Mouse (Mus musculus): ENCODE data around the gene Olfr463. TPM values are rescaled to one million over a fixed set of nuclear protein-coding genes. Genes with fewer than 3 reads are reported as not detected.
"Not testable (repeated sequence)": the region's sequence is repeated elsewhere in the genome, so short reads cannot be mapped to it uniquely, and the experiment has no call there.

Olfr463 gene
- total and polyA plus RNA-seq, 3 experiments = not detected

DNA sequence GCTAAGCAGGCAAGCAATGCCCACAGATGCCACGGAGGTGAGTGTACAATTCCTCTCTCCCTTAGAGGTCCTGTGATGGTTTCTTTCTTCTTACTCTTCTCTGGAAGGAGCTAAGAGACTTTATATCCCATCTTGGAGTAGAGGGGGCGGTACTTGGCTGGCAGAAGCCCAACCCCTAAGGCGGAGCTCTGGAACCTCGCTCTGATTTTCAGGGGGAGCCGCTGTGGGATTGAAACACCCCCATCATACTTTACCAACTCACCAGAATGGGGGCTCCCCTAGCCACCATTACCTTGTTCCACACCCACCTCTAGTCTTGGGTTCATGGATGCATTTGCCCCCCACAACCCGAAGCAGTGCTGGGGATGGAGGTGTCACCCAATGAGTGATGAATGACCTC is 21.8 kb downstream of the Olfr463 start, which contains the start of gene Epx:
TSS of gene Epx (minus strand) at position 101 of the 400 bp plus-strand sequence.
- H3K4me3 ChIP-seq (ENCODE audit: low read depth, low read length) = no peak within 1 kb of the TSS
- no peak for TF ChIP-seq POLR2AphosphoS5 (IDR thresholded peaks at IDR 0.05; ENCODE audit: insufficient replicate concordance, low read depth, low read length)
- no peak for TF ChIP-seq CTCF (IDR thresholded peaks at IDR 0.05; ENCODE audit: low read depth, low read length)
- no peak for TF ChIP-seq TAL1 (conservative IDR thresholded peaks at IDR 0.05; ENCODE audit: low read depth, low read length)
- no peak for TF ChIP-seq GATA2 (IDR thresholded peaks at IDR 0.05; ENCODE audit: borderline replicate concordance, low read depth, low read length)
- no peak for TF ChIP-seq GATA1 (IDR thresholded peaks at IDR 0.05; ENCODE audit: borderline replicate concordance, low read length)
- ATAC-seq (ENCODE audit: extremely low read depth, insufficient number of reproducible peaks, low FRiP score, poor library complexity, severe bottlenecking) = no peak
- no peaks in the 10 kb centered on the region for H3K36me3 ChIP-seq (replicated peaks)
- no peak for DNase-seq (ENCODE audit: low spot score)
- H3K27me3 ChIP-seq (ENCODE audit: insufficient read depth, low read length) = peaks cover 30% of the 10 kb centered on the region
- no peaks in the 10 kb centered on the region for H3K9me3 ChIP-seq (replicated peaks)
- no peaks in the 10 kb centered on the region for H3K4me1 ChIP-seq (ENCODE audit: insufficient read depth, low read depth, low read length)

DNA sequence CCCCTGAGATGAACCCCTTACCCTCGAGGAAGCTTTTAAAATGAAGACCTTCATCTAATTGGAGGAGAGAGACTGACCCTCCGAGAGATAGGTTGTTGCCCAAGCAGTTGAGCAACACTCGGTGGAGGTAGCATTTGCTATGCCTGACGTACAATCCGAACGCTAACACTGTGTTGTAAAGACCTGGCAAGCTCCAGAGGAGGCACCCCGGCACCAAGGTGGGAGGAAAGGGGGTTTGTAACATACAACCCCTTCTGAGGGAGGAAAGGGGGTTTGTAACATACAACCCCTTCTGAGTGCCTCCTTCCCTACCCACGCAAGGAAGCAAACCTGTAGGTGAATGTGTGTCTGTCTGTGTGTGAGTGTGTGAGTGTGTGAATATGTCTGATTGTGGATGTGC is 25.4 kb downstream of the Olfr463 start:
- H3K27me3 ChIP-seq (ENCODE audit: insufficient read depth, low read length) = peaks cover 22% of the 10 kb centered on the region
- no peaks in the 10 kb centered on the region for H3K4me1 ChIP-seq (ENCODE audit: insufficient read depth, low read depth, low read length)
- no peaks in the 10 kb centered on the region for H3K9me3 ChIP-seq (replicated peaks)
- no peak overlapping the region for H3K4me3 ChIP-seq (ENCODE audit: low read depth, low read length)
- no peak for TF ChIP-seq GATA1 (IDR thresholded peaks at IDR 0.05; ENCODE audit: borderline replicate concordance, low read length)
- no peak for TF ChIP-seq GATA2 (IDR thresholded peaks at IDR 0.05; ENCODE audit: borderline replicate concordance, low read depth, low read length)
- no peak for TF ChIP-seq POLR2AphosphoS5 (IDR thresholded peaks at IDR 0.05; ENCODE audit: insufficient replicate concordance, low read depth, low read length)
- TF ChIP-seq CTCF (IDR thresholded peaks at IDR 0.05; ENCODE audit: low read depth, low read length) = no peak
- no peak for TF ChIP-seq TAL1 (conservative IDR thresholded peaks at IDR 0.05; ENCODE audit: low read depth, low read length)
- DNase-seq (ENCODE audit: low spot score) = no peak
- no peak for ATAC-seq (ENCODE audit: extremely low read depth, insufficient number of reproducible peaks, low FRiP score, poor library complexity, severe bottlenecking)
- H3K36me3 ChIP-seq (replicated peaks) = no peaks in the 10 kb centered on the region

DNA sequence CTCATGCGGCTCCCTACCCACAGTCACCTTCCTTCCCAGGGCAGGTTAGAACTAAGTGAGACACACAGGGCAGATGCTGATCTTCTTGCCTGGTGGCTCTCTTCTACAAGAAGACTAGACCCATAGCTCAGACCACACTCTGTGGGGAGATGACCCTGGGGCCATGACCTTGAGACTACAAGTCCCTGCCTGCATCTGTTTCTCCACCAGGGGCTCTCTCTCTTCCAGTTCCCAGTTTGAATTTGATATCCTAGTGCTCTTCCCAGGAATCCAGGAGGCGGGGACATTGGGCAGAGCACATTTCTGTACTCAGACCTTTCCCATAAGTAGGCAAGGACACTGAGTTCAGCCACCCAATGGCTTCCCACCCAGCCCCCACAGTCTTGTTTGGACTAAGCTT is 27.1 kb downstream of the Olfr463 start:
- Histone ChIP-seq H3K36me3 (replicated peaks) (no peaks in the 10 kb centered on the region), H3K9me3 (replicated peaks) (no peaks in the 10 kb centered on the region), H3K4me1 (ENCODE audit: insufficient read depth, low read depth, low read length) (no peaks in the 10 kb centered on the region), H3K4me3 (ENCODE audit: low read depth, low read length) (no peak overlapping the region), H3K27me3 (ENCODE audit: insufficient read depth, low read length) (peaks cover 15% of the 10 kb centered on the region; the same call in 1 of the 2 replicates)
- TF ChIP-seq POLR2AphosphoS5 (IDR thresholded peaks at IDR 0.05; ENCODE audit: insufficient replicate concordance, low read depth, low read length) (no peak), GATA1 (IDR thresholded peaks at IDR 0.05; ENCODE audit: borderline replicate concordance, low read length) (no peak), GATA2 (IDR thresholded peaks at IDR 0.05; ENCODE audit: borderline replicate concordance, low read depth, low read length) (no peak), CTCF (IDR thresholded peaks at IDR 0.05; ENCODE audit: low read depth, low read length) (no peak), TAL1 (conservative IDR thresholded peaks at IDR 0.05; ENCODE audit: low read depth, low read length) (no peak)
- ATAC-seq (ENCODE audit: extremely low read depth, insufficient number of reproducible peaks, low FRiP score, poor library complexity, severe bottlenecking) (no peak), DNase-seq (ENCODE audit: low spot score) (no peak)

DNA sequence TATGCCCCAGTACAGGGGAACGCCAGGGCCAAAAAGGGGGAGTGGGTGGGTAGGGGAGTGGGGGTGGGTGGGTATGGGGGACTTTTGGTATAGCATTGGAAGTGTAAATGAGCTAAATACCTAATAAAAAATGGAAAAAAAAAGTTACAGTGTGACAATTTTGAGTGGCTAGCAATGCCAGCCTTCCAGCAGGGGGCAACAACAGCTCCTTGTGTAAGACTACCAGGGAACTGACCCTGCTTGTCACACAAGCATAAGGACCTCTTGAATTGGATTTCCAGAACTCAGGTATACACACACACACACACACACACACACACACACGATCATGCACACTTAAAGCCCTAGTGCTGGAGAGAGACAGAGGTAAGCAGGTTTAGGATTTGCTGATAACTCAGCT is 30.3 kb downstream of the Olfr463 start:
- not testable (repeated sequence) for H3K4me3 ChIP-seq (ENCODE audit: low read depth, low read length)

DNA sequence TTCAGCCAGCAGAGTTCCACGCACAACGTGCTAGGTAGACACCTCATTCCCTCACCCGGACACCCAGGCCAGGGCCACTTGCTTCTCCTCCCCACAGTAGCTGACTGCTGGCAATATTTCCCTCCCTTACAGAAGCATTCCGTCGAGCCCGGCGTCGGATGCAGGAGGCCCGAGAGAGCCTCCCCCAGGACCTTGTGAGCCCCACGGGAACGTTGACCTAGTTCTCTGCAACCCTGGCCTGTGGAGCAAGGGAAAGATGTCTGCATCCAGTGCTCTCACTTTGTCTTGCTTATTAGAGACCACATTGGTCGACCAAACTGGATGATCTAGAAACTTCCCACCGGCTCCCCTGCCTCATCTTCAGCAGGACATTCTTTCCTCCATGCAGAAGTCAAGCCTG is 34.4 kb downstream of the Olfr463 start:
- TF ChIP-seq CTCF (IDR thresholded peaks at IDR 0.05; ENCODE audit: low read depth, low read length) (no peak), TAL1 (conservative IDR thresholded peaks at IDR 0.05; ENCODE audit: low read depth, low read length) (no peak), GATA2 (IDR thresholded peaks at IDR 0.05; ENCODE audit: borderline replicate concordance, low read depth, low read length) (no peak), GATA1 (IDR thresholded peaks at IDR 0.05; ENCODE audit: borderline replicate concordance, low read length) (no peak), POLR2AphosphoS5 (IDR thresholded peaks at IDR 0.05; ENCODE audit: insufficient replicate concordance, low read depth, low read length) (no peak)
- Histone ChIP-seq H3K36me3 (replicated peaks) (peaks cover 40% of the 10 kb centered on the region), H3K27me3 (ENCODE audit: insufficient read depth, low read length) (peaks cover 7% of the 10 kb centered on the region; the same call in 1 of the 2 replicates), H3K9me3 (replicated peaks) (no peaks in the 10 kb centered on the region), H3K4me1 (ENCODE audit: insufficient read depth, low read depth, low read length) (no peaks in the 10 kb centered on the region), H3K4me3 (ENCODE audit: low read depth, low read length) (no peak overlapping the region)
- ATAC-seq (ENCODE audit: extremely low read depth, insufficient number of reproducible peaks, low FRiP score, poor library complexity, severe bottlenecking) (no peak), DNase-seq (ENCODE audit: low spot score) (no peak)

More for the DNA sequence above, 30.3 kb downstream of the Olfr463 start:
- Histone ChIP-seq H3K36me3 (replicated peaks) (peaks cover 12% of the 10 kb centered on the region), H3K27me3 (ENCODE audit: insufficient read depth, low read length) (peaks cover 13% of the 10 kb centered on the region; the same call in 1 of the 2 replicates)
- not testable (repeated sequence) for H3K9me3 ChIP-seq (replicated peaks); ATAC-seq (ENCODE audit: extremely low read depth, insufficient number of reproducible peaks, low FRiP score, poor library complexity, severe bottlenecking); H3K4me1 ChIP-seq (ENCODE audit: insufficient read depth, low read depth, low read length); DNase-seq (ENCODE audit: low spot score)

DNA sequence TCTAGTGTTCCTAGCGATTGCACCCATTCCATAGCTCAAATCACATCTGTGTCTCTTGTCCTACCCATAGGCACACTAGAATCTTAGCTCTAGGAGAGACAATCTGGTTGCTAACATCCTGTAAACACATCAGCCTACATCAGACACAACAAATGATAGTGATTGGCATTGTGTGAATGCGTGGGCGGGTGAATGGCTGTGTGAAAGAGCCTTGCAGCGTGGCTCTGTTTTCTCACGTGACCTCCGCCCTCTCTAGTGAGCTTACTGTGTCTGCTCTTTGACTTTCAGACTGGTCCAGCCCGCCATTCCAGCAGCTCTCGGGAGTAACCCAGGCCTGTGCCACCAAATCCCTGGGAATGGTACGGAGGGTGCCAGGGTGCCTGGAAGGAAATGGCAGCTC is 36.8 kb downstream of the Olfr463 start:
- no peak for DNase-seq (ENCODE audit: low spot score)
- H3K27me3 ChIP-seq (ENCODE audit: insufficient read depth, low read length) = peaks cover 7% of the 10 kb centered on the region; the same call in 1 of the 2 replicates
- no peaks in the 10 kb centered on the region for H3K9me3 ChIP-seq (replicated peaks)
- no peak for TF ChIP-seq POLR2AphosphoS5 (IDR thresholded peaks at IDR 0.05; ENCODE audit: insufficient replicate concordance, low read depth, low read length)
- TF ChIP-seq TAL1 (conservative IDR thresholded peaks at IDR 0.05; ENCODE audit: low read depth, low read length) = no peak
- no peak for ATAC-seq (ENCODE audit: extremely low read depth, insufficient number of reproducible peaks, low FRiP score, poor library complexity, severe bottlenecking)
- no peak overlapping the region for H3K4me3 ChIP-seq (ENCODE audit: low read depth, low read length)
- peaks cover 59% of the 10 kb centered on the region for H3K36me3 ChIP-seq (replicated peaks)
- H3K4me1 ChIP-seq (ENCODE audit: insufficient read depth, low read depth, low read length) = no peaks in the 10 kb centered on the region

DNA sequence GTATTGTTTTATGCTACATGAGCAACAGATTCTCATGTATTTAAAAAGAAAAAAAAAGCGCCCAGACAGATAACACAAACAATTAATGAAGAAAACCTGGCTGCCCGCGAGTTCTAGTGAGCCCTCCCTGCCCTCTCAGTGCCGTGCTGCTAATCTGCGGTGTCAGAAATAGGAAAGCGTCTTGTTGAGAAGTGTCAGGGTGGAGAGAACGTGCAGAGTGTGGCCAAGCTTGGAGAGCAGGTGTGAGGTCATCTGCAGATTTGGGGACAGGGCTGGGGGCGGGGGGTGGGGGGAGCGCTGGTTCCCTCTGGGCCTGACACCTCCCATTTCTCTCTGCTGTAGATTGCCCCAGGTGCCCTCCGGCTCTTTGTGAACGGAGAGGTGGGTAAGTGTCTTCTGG is 37.9 kb downstream of the Olfr463 start:
- no peak for DNase-seq (ENCODE audit: low spot score)
- no peak for ATAC-seq (ENCODE audit: extremely low read depth, insufficient number of reproducible peaks, low FRiP score, poor library complexity, severe bottlenecking)
- TF ChIP-seq TAL1 (conservative IDR thresholded peaks at IDR 0.05; ENCODE audit: low read depth, low read length) (no peak), POLR2AphosphoS5 (IDR thresholded peaks at IDR 0.05; ENCODE audit: insufficient replicate concordance, low read depth, low read length) (no peak), GATA1 (IDR thresholded peaks at IDR 0.05; ENCODE audit: borderline replicate concordance, low read length) (no peak), CTCF (IDR thresholded peaks at IDR 0.05; ENCODE audit: low read depth, low read length) (no peak), GATA2 (IDR thresholded peaks at IDR 0.05; ENCODE audit: borderline replicate concordance, low read depth, low read length) (no peak)
- peaks cover 59% of the 10 kb centered on the region for H3K36me3 ChIP-seq (replicated peaks)
- H3K4me3 ChIP-seq (ENCODE audit: low read depth, low read length) = no peak overlapping the region
- H3K4me1 ChIP-seq (ENCODE audit: insufficient read depth, low read depth, low read length) = no peaks in the 10 kb centered on the region
- H3K27me3 ChIP-seq (ENCODE audit: insufficient read depth, low read length) = peaks cover 7% of the 10 kb centered on the region; the same call in 1 of the 2 replicates
- no peaks in the 10 kb centered on the region for H3K9me3 ChIP-seq (replicated peaks)

Data from G1E (cell line).